Mouse (Mus musculus): ENCODE results near the gene Mlec. TPM values are rescaled to one million over a fixed set of nuclear protein-coding genes. Genes with fewer than 3 reads are reported as not detected.
A peak's percentile ranks its signal among the peaks of the same experiment; 100 is the strongest.

The Mlec gene
- polyA plus RNA-seq, 1 experiment, result 112 TPM

DNA sequence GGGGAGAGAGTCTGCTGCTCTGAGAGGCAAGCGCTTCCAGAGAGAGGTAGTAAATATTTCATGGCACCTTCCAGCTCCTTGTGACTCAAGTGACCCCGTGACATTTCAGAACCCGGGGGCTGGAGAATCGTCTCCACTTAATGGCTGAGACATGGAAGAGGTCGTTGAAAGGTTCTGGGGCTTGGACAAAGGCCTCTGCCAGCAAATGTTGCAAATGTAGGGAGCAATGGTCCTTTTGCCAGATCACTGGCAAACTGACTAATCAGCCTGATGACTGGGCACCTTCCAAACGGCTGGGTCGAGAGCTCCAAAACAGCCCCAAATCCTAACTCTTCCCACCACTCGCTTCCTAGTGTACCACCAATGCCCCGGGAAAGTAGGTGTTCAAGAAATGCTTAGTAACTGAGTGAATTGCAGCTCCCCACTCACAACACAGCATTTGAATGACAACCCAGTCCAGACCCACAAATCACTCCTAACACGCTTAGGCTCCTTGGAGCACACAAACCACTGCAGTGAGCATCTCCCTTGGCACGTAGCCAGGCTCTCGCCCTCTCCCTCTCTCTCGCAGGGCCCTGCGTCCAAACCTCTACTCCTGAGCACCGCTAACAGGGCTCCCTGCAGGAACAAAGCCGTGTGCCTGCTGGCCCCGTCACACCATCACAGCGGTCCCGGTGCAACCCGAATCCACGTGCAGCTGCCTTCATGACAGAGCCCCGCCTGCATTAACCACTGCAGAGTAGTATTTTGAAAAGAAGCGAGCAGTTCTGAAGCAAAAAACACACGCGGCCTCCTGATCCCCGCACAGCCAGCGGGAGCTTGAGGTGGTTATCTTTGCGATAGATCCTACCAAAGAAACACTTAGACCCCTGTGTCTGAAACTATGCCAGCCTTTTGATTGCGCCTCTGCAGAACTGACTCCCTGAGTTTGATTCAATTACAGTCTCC lies 34.2 kb upstream of the Mlec start:
- Histone ChIP-seq H3K4me3 (no peak overlapping the region), H3K36me3 (ENCODE audit: control insufficient read depth, insufficient read depth) (no peaks in the 10 kb centered on the region), H3K27me3 (ENCODE audit: control insufficient read depth, insufficient read depth, insufficient read length) (peaks cover 61% of the 10 kb centered on the region), H3ac (ENCODE audit: control insufficient read depth, insufficient read length) (no peak overlapping the region), H3K4me2 (ENCODE audit: low read depth) (peak overlapping the region; percentile 9), H3K79me2 (ENCODE audit: control insufficient read depth, insufficient read depth) (no peaks in the 10 kb centered on the region)
- TF ChIP-seq TCF12 (IDR thresholded peaks at IDR 0.05; ENCODE audit: insufficient read depth, poor library complexity, severe bottlenecking) (no peak), MYOG (IDR thresholded peaks at IDR 0.05; ENCODE audit: control insufficient read depth in 1 of 3, insufficient read depth in 1 of 3, insufficient read length in 2 of 3, low read depth in 2 of 3) (peak in 1 of 3 experiments; percentile 38)

DNA sequence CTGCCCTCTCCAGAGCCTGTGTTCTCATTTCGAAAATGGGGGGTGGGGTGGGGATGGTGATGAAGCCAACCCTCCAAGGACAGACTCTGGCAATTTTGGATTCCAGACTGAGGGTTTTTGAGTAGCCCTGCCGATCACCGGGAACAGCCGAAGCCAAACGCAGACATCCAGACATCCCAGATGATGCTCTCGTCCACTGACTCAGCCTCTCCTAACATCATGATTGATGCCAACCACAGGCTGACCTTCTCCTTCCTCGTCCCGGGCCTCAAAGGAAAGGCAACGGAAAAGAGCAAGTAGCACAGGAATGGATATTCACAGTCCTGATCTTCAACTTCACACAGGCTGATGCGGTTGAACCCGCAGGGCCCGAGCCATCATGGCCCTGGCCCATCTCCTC lies 32.1 kb upstream of the Mlec start:
- Histone ChIP-seq H3K36me3 (ENCODE audit: control insufficient read depth, insufficient read depth) (no peaks in the 10 kb centered on the region), H3K4me2 (ENCODE audit: low read depth) (no peak overlapping the region), H3K79me2 (ENCODE audit: control insufficient read depth, insufficient read depth) (no peaks in the 10 kb centered on the region), H3K4me3 (no peak overlapping the region), H3K27me3 (ENCODE audit: control insufficient read depth, insufficient read depth, insufficient read length) (peaks cover 46% of the 10 kb centered on the region), H3ac (ENCODE audit: control insufficient read depth, insufficient read length) (no peak overlapping the region)
- TF ChIP-seq MYOD1 (IDR thresholded peaks at IDR 0.05; ENCODE audit: control insufficient read depth in 1 of 3, insufficient read length in 2 of 3, low read depth in 2 of 3), result no peak
- no peak for TF ChIP-seq POLR2A (IDR thresholded peaks at IDR 0.05; ENCODE audit: insufficient read length, low read depth)
- no peak for TF ChIP-seq USF1 (IDR thresholded peaks at IDR 0.05; ENCODE audit: low read depth)
- TF ChIP-seq MYOG (IDR thresholded peaks at IDR 0.05; ENCODE audit: control insufficient read depth in 1 of 3, insufficient read depth in 1 of 3, insufficient read length in 2 of 3, low read depth in 2 of 3), result no peak
- no peak for TF ChIP-seq MAX (IDR thresholded peaks at IDR 0.05; ENCODE audit: low read depth)
- no peak for TF ChIP-seq TCF12 (IDR thresholded peaks at IDR 0.05; ENCODE audit: insufficient read depth, poor library complexity, severe bottlenecking)
- TF ChIP-seq REST (IDR thresholded peaks at IDR 0.05; ENCODE audit: insufficient read depth, insufficient read length), result no peak
- TF ChIP-seq CEBPB (IDR thresholded peaks at IDR 0.05; ENCODE audit: insufficient read depth, poor library complexity, severe bottlenecking), result no peak
- no peak for TF ChIP-seq SRF (IDR thresholded peaks at IDR 0.05; ENCODE audit: control insufficient read depth, insufficient read length, low read depth)
- no peak for TF ChIP-seq E2F4 (IDR thresholded peaks at IDR 0.05; ENCODE audit: insufficient read depth)
- TF ChIP-seq POLR2AphosphoS2 (IDR thresholded peaks at IDR 0.05; ENCODE audit: insufficient read length, low read depth), result no peak

DNA sequence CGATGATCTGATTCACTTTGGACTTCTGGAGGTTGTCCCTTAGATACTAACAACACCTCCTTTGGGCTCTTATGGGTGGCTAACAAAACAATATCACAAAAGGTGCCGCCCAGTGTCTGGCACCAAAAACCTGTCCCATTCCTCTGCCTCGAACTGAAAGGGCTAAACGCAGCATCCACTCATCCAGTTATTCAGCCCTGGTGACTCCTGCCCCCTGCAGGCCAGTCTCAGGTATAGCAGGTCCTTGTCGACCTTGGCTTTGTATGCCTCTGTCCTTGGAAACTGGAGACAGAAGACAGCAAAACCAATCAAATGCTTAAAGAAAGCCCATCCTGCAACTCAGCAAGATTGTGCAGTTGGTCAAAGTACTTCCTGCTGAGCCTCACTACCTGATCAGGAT lies 30.8 kb upstream of the Mlec start:
- H3ac ChIP-seq (ENCODE audit: control insufficient read depth, insufficient read length), result no peak overlapping the region
- H3K4me3 ChIP-seq, result no peak overlapping the region
- TF ChIP-seq E2F4 (IDR thresholded peaks at IDR 0.05; ENCODE audit: insufficient read depth) (no peak), POLR2A (IDR thresholded peaks at IDR 0.05; ENCODE audit: insufficient read length, low read depth) (no peak), MAX (IDR thresholded peaks at IDR 0.05; ENCODE audit: low read depth) (no peak), USF1 (IDR thresholded peaks at IDR 0.05; ENCODE audit: low read depth) (no peak), CEBPB (IDR thresholded peaks at IDR 0.05; ENCODE audit: insufficient read depth, poor library complexity, severe bottlenecking) (no peak)
- H3K79me2 ChIP-seq (ENCODE audit: control insufficient read depth, insufficient read depth), result no peaks in the 10 kb centered on the region
- H3K27me3 ChIP-seq (ENCODE audit: control insufficient read depth, insufficient read depth, insufficient read length), result peaks cover 33% of the 10 kb centered on the region
- no peak overlapping the region for H3K4me2 ChIP-seq (ENCODE audit: low read depth)
- no peaks in the 10 kb centered on the region for H3K36me3 ChIP-seq (ENCODE audit: control insufficient read depth, insufficient read depth)

GRCm38 (mm10) chr5:115187188-115188131 lies 29.5 kb upstream of the Mlec start:
- Histone ChIP-seq H3K4me3 (peak overlapping the region; percentile 20), H3K36me3 (ENCODE audit: control insufficient read depth, insufficient read depth) (no peaks in the 10 kb centered on the region), H3K27me3 (ENCODE audit: control insufficient read depth, insufficient read depth, insufficient read length) (peaks cover 21% of the 10 kb centered on the region), H3K79me2 (ENCODE audit: control insufficient read depth, insufficient read depth) (no peaks in the 10 kb centered on the region), H3K4me2 (ENCODE audit: low read depth) (peak overlapping the region; percentile 82), H3ac (ENCODE audit: control insufficient read depth, insufficient read length) (no peak overlapping the region)
- peak; percentile 24 for TF ChIP-seq POLR2AphosphoS2 (IDR thresholded peaks at IDR 0.05; ENCODE audit: insufficient read length, low read depth)
- peak; percentile 88 for TF ChIP-seq CEBPB (IDR thresholded peaks at IDR 0.05; ENCODE audit: insufficient read depth, poor library complexity, severe bottlenecking)
- no peak for TF ChIP-seq SRF (IDR thresholded peaks at IDR 0.05; ENCODE audit: control insufficient read depth, insufficient read length, low read depth)
- TF ChIP-seq REST (IDR thresholded peaks at IDR 0.05; ENCODE audit: insufficient read depth, insufficient read length), result no peak
- TF ChIP-seq POLR2A (IDR thresholded peaks at IDR 0.05; ENCODE audit: insufficient read length, low read depth), result peak; percentile 52

- Histone ChIP-seq H3K27me3 (ENCODE audit: control insufficient read depth, insufficient read depth, insufficient read length) (peaks cover 13% of the 10 kb centered on the region), H3K4me2 (ENCODE audit: low read depth) (peak overlapping the region; percentile 82), H3ac (ENCODE audit: control insufficient read depth, insufficient read length) (no peak overlapping the region), H3K4me3 (peak overlapping the region; percentile 20), H3K36me3 (ENCODE audit: control insufficient read depth, insufficient read depth) (no peaks in the 10 kb centered on the region), H3K79me2 (ENCODE audit: control insufficient read depth, insufficient read depth) (no peaks in the 10 kb centered on the region)
- TF ChIP-seq USF1 (IDR thresholded peaks at IDR 0.05; ENCODE audit: low read depth) (no peak), TCF12 (IDR thresholded peaks at IDR 0.05; ENCODE audit: insufficient read depth, poor library complexity, severe bottlenecking) (no peak), POLR2A (IDR thresholded peaks at IDR 0.05; ENCODE audit: insufficient read length, low read depth) (peak; percentile 51), MYOD1 (IDR thresholded peaks at IDR 0.05; ENCODE audit: control insufficient read depth in 1 of 3, insufficient read length in 2 of 3, low read depth in 2 of 3) (peak in 2 of 3 experiments; percentile 76 to 79), CEBPB (IDR thresholded peaks at IDR 0.05; ENCODE audit: insufficient read depth, poor library complexity, severe bottlenecking) (no peak), MYOG (IDR thresholded peaks at IDR 0.05; ENCODE audit: control insufficient read depth in 1 of 3, insufficient read depth in 1 of 3, insufficient read length in 2 of 3, low read depth in 2 of 3) (peak; percentile 25 to 91 (median 71)), MAX (IDR thresholded peaks at IDR 0.05; ENCODE audit: low read depth) (no peak), E2F4 (IDR thresholded peaks at IDR 0.05; ENCODE audit: insufficient read depth) (no peak), TCF3 (IDR thresholded peaks at IDR 0.05; ENCODE audit: insufficient read length, low read depth) (peak; percentile 32), SRF (IDR thresholded peaks at IDR 0.05; ENCODE audit: control insufficient read depth, insufficient read length, low read depth) (no peak), POLR2AphosphoS2 (IDR thresholded peaks at IDR 0.05; ENCODE audit: insufficient read length, low read depth) (no peak), REST (IDR thresholded peaks at IDR 0.05; ENCODE audit: insufficient read depth, insufficient read length) (no peak)
Measured at GRCm38 (mm10) chr5:115186371-115187073, 28.5 kb upstream of the Mlec start.

All from myocyte (in vitro differentiated cells).